Mouse (Mus musculus) embryonic facial prominence, embryonic 12.5 days (tissue): ENCODE data around the gene Hsp90ab1. TPM values are rescaled to one million over a fixed set of nuclear protein-coding genes. Genes with fewer than 3 reads are reported as not detected.

Experiments
- ATAC-seq: fragments of 200-750 bp; cut with Nextera tagmentation; 2 replicates; pipeline ENCODE4 v1.8.0; 2017; ENCODE audit not compliant: insufficient number of reproducible peaks, insufficient read depth, low FRiP score, low TSS enrichment
- H3K27ac ChIP-seq: fragments of 300-500 bp; sonication (generic); 2 replicates; pipeline ENCODE4 v1.5.1; 2016; ENCODE audit warnings: mild to moderate bottlenecking
- H3K27me3 ChIP-seq: fragments of 300-500 bp; sonication (generic); 2 replicates; pipeline ENCODE4 v1.6.1; 2016; ENCODE audit warnings: mild to moderate bottlenecking, moderate library complexity
- H3K36me3 ChIP-seq: fragments of 300-500 bp; sonication (generic); 2 replicates; pipeline ENCODE4 v1.6.1; 2016; ENCODE audit warnings: mild to moderate bottlenecking
- H3K4me1 ChIP-seq: fragments of 300-500 bp; sonication (generic); 2 replicates; pipeline ENCODE4 v1.6.1; 2016
- H3K4me2 ChIP-seq: fragments of 300-500 bp; sonication (generic); replicated peaks from 2 replicates; pipeline ENCODE4 v1.6.1; 2016; ENCODE audit warnings: mild to moderate bottlenecking, moderate library complexity
- H3K4me3 ChIP-seq: fragments of 300-500 bp; sonication (generic); 2 replicates; pipeline ENCODE4 v1.5.1; 2016; ENCODE audit warnings: mild to moderate bottlenecking
- H3K9ac ChIP-seq: fragments of 300-500 bp; sonication (generic); 2 replicates; pipeline ENCODE4 v1.6.1; 2016; ENCODE audit warnings: mild to moderate bottlenecking, moderate library complexity
- H3K9me3 ChIP-seq: fragments of 300-500 bp; sonication (generic); 2 replicates; pipeline ENCODE4 v1.6.1; 2016; ENCODE audit warnings: mild to moderate bottlenecking, moderate library complexity
- WGBS: fragments of 180-500 bp; shearing (Covaris S2); methylation state at CpG from one replicate; pipeline ENCODE4 v1.1.7; 2016; 5-methylcytosine and 5-hydroxymethylcytosine counted together
- polyA plus RNA-seq: library from polyadenylated mRNA; unstranded; fragments of >200 nt; fragmentation: Nextera tagmentation; extraction: Ambion mirVana; gene quantifications from 2 replicates; pipeline ENCODE4 v1.2.1, GENCODE M21; 2016

The Hsp90ab1 gene
- polyA plus RNA-seq, 1 experiment from 2014 or later = 1,470 TPM

GRCm38 (mm10) chr17:45586449-45586837 lies 13.4 kb upstream of the Hsp90ab1 start:
- Histone ChIP-seq H3K4me1 (peaks cover 19% of the 10 kb centered on the region), H3K4me3 (no peak overlapping the region), H3K9ac (no peak overlapping the region), H3K27me3 (no peaks in the 10 kb centered on the region), H3K9me3 (peaks cover 9% of the 10 kb centered on the region; the same call in 1 of the 2 replicates), H3K36me3 (peaks cover 5% of the 10 kb centered on the region), H3K27ac (no peak overlapping the region), H3K4me2 (no peak overlapping the region)
- no peak for ATAC-seq
- 96% methylated on average over 3 of the region's 3 CpGs for WGBS

- peaks cover 22% of the 10 kb centered on the region; the same call in 1 of the 2 replicates for H3K4me1 ChIP-seq
- no peak overlapping the region for H3K9ac ChIP-seq
- ATAC-seq = no peak
- H3K27me3 ChIP-seq = no peaks in the 10 kb centered on the region
- H3K9me3 ChIP-seq = peaks cover 9% of the 10 kb centered on the region; the same call in 1 of the 2 replicates
- H3K4me2 ChIP-seq = no peak overlapping the region
- no peak overlapping the region for H3K4me3 ChIP-seq
- peak overlapping the region; percentile 71 for H3K27ac ChIP-seq
- H3K36me3 ChIP-seq = peaks cover 5% of the 10 kb centered on the region
- WGBS = 60% methylated on average over 23 of the region's 23 CpGs
These were observed 12.8 kb upstream of the Hsp90ab1 start for GRCm38 (mm10) chr17:45585725-45586448.

GRCm38 (mm10) chr17:45584939-45585678 lies 12.0 kb upstream of the Hsp90ab1 start:
- Histone ChIP-seq H3K27me3 (no peaks in the 10 kb centered on the region), H3K36me3 (peaks cover 5% of the 10 kb centered on the region), H3K9me3 (peaks cover 9% of the 10 kb centered on the region; the same call in 1 of the 2 replicates), H3K4me1 (peaks cover 23% of the 10 kb centered on the region; the same call in 1 of the 2 replicates), H3K4me2 (no peak overlapping the region), H3K4me3 (no peak overlapping the region), H3K9ac (no peak overlapping the region), H3K27ac (peak overlapping the region; percentile 71)
- 13% methylated on average over 14 of the region's 14 CpGs for WGBS
- peak; percentile 64 for ATAC-seq

- Histone ChIP-seq H3K27ac (peak overlapping the region; percentile 71), H3K36me3 (peaks cover 5% of the 10 kb centered on the region), H3K4me3 (no peak overlapping the region), H3K4me1 (peaks cover 23% of the 10 kb centered on the region; the same call in 1 of the 2 replicates), H3K9ac (no peak overlapping the region), H3K9me3 (peaks cover 9% of the 10 kb centered on the region; the same call in 1 of the 2 replicates), H3K4me2 (no peak overlapping the region), H3K27me3 (no peaks in the 10 kb centered on the region)
- 0 out of 2 replicates have a peak, but pooled peaks have one; percentile 7 for ATAC-seq
- 29% methylated on average over 12 of the region's 12 CpGs for WGBS
These were observed 11.2 kb upstream of the Hsp90ab1 start for GRCm38 (mm10) chr17:45584096-45584896.

- no peak overlapping the region for H3K4me3 ChIP-seq
- 67% methylated on average over 6 of the region's 6 CpGs for WGBS
- peaks cover 5% of the 10 kb centered on the region for H3K36me3 ChIP-seq
These were observed 9.8 kb upstream of the Hsp90ab1 start for GRCm38 (mm10) chr17:45582715-45583355.

GRCm38 (mm10) chr17:45582188-45582587 lies 9.1 kb upstream of the Hsp90ab1 start:
- no peak overlapping the region for H3K4me3 ChIP-seq
- H3K9ac ChIP-seq = no peak overlapping the region
- peaks cover 5% of the 10 kb centered on the region; the same call in 1 of the 2 replicates for H3K36me3 ChIP-seq
- H3K27ac ChIP-seq = no peak overlapping the region
- WGBS = 89% methylated on average over 6 of the region's 6 CpGs
- ATAC-seq = no peak
- H3K27me3 ChIP-seq = no peaks in the 10 kb centered on the region
- H3K9me3 ChIP-seq = peaks cover 9% of the 10 kb centered on the region; the same call in 1 of the 2 replicates
- no peak overlapping the region for H3K4me2 ChIP-seq
- peaks cover 23% of the 10 kb centered on the region; the same call in 1 of the 2 replicates for H3K4me1 ChIP-seq

More at GRCm38 (mm10) chr17:45582715-45583355, 9.8 kb upstream of the Hsp90ab1 start:
- H3K4me1 ChIP-seq = peaks cover 23% of the 10 kb centered on the region; the same call in 1 of the 2 replicates
- no peak overlapping the region for H3K27ac ChIP-seq
- peaks cover 9% of the 10 kb centered on the region; the same call in 1 of the 2 replicates for H3K9me3 ChIP-seq
- H3K9ac ChIP-seq = no peak overlapping the region
- no peak for ATAC-seq
- H3K4me2 ChIP-seq = no peak overlapping the region
- H3K27me3 ChIP-seq = no peaks in the 10 kb centered on the region

GRCm38 (mm10) chr17:45581567-45581983 lies 8.5 kb upstream of the Hsp90ab1 start:
- ATAC-seq = no peak
- Histone ChIP-seq H3K27ac (no peak overlapping the region), H3K9me3 (0 out of 2 replicates have a peak, but pooled peaks cover 3% of the 10 kb centered on the region), H3K4me2 (no peak overlapping the region), H3K27me3 (no peaks in the 10 kb centered on the region), H3K36me3 (peaks cover 5% of the 10 kb centered on the region; the same call in 1 of the 2 replicates), H3K9ac (no peak overlapping the region), H3K4me1 (peaks cover 23% of the 10 kb centered on the region; the same call in 1 of the 2 replicates), H3K4me3 (no peak overlapping the region)
- WGBS = 11% methylated on average over 2 of the region's 2 CpGs

GRCm38 (mm10) chr17:45580958-45581477 lies 7.9 kb upstream of the Hsp90ab1 start:
- Histone ChIP-seq H3K4me1 (peaks cover 23% of the 10 kb centered on the region; the same call in 1 of the 2 replicates), H3K36me3 (no peaks in the 10 kb centered on the region), H3K27me3 (no peaks in the 10 kb centered on the region), H3K27ac (peak overlapping the region; percentile 23; the same call in 1 of the 2 replicates), H3K4me2 (0 out of 2 replicates have a peak overlapping the region, but pooled peaks have one; percentile 5), H3K9ac (peak overlapping the region; percentile 3; the same call in 1 of the 2 replicates), H3K4me3 (no peak overlapping the region), H3K9me3 (no peaks in the 10 kb centered on the region)
- WGBS = 42% methylated on average over 12 of the region's 12 CpGs
- 0 out of 2 replicates have a peak, but pooled peaks have one; percentile 0 for ATAC-seq

- H3K4me1 ChIP-seq = peaks cover 13% of the 10 kb centered on the region; the same call in 1 of the 2 replicates
These were observed 6.5 kb upstream of the Hsp90ab1 start for GRCm38 (mm10) chr17:45579554-45579953.

GRCm38 (mm10) chr17:45578843-45579242 lies 5.8 kb upstream of the Hsp90ab1 start:
- H3K27ac ChIP-seq = no peak overlapping the region
- no peaks in the 10 kb centered on the region for H3K36me3 ChIP-seq
- H3K4me2 ChIP-seq = no peak overlapping the region
- H3K4me1 ChIP-seq = peaks cover 10% of the 10 kb centered on the region; the same call in 1 of the 2 replicates
- no peak for ATAC-seq
- 76% methylated on average over 7 of the region's 7 CpGs for WGBS
- H3K4me3 ChIP-seq = no peak overlapping the region
- no peaks in the 10 kb centered on the region for H3K9me3 ChIP-seq
- no peak overlapping the region for H3K9ac ChIP-seq
- no peaks in the 10 kb centered on the region for H3K27me3 ChIP-seq

More at GRCm38 (mm10) chr17:45579554-45579953, 6.5 kb upstream of the Hsp90ab1 start:
- Histone ChIP-seq H3K9ac (no peak overlapping the region), H3K36me3 (no peaks in the 10 kb centered on the region), H3K4me3 (no peak overlapping the region), H3K27ac (no peak overlapping the region), H3K27me3 (no peaks in the 10 kb centered on the region), H3K9me3 (no peaks in the 10 kb centered on the region), H3K4me2 (no peak overlapping the region)
- ATAC-seq = no peak
- WGBS = 75% methylated on average over 4 of the region's 4 CpGs
